Mouse (Mus musculus) thymus, adult 2 months (tissue): ENCODE data around the gene Rtn4rl1. TPM values are rescaled to one million over a fixed set of nuclear protein-coding genes. Genes with fewer than 3 reads are reported as not detected.

Experiments
- DNase-seq: peaks from one replicate; pipeline ENCODE4 v3.0.0; 2021
- H3K27ac ChIP-seq: fragments of 200-500 bp; 2 replicates; pipeline ENCODE4 v1.5.1; 2012; ENCODE audit warnings: low read length, control low read depth; ENCODE audit not compliant: control insufficient read depth, insufficient read depth
- H3K27me3 ChIP-seq: fragments of 200-500 bp; 2 replicates; pipeline ENCODE4 v1.6.1; 2012; ENCODE audit warnings: mild to moderate bottlenecking, low read length, moderate library complexity, mixed read lengths; ENCODE audit not compliant: control insufficient read depth, insufficient read depth
- H3K36me3 ChIP-seq: fragments of 200-500 bp; 2 replicates; pipeline ENCODE4 v1.6.1; 2012; ENCODE audit warnings: mild to moderate bottlenecking, low read length, moderate library complexity; ENCODE audit not compliant: control insufficient read depth, insufficient read depth
- H3K4me1 ChIP-seq: fragments of 200-500 bp; replicated peaks from 2 replicates; pipeline ENCODE4 v1.6.1; 2012; ENCODE audit warnings: low read length; ENCODE audit not compliant: control insufficient read depth, insufficient read depth
- H3K4me3 ChIP-seq: fragments of 200-500 bp; 2 replicates; pipeline ENCODE4 v1.5.1; 2012; ENCODE audit warnings: mild to moderate bottlenecking, low read length, control low read depth, moderate library complexity; ENCODE audit not compliant: control insufficient read depth, insufficient read depth
- CTCF ChIP-seq: fragments of 200-500 bp; IDR thresholded peaks from 2 replicates; pipeline ENCODE4 v1.5.1; 2012; ENCODE audit warnings: mild to moderate bottlenecking, control low read depth, low read length, moderate library complexity, borderline replicate concordance; ENCODE audit not compliant: control insufficient read depth, poor library complexity, insufficient read depth; ENCODE audit errors: extremely low read depth
- POLR2A ChIP-seq: fragments of 200-500 bp; IDR thresholded peaks from 2 replicates; pipeline ENCODE4 v1.6.1; 2012; ENCODE audit warnings: mild to moderate bottlenecking, low read length, control low read depth, moderate library complexity; ENCODE audit not compliant: control insufficient read depth, poor library complexity, insufficient read depth; ENCODE audit errors: extremely low read depth
- WGBS: fragments of 180-500 bp; shearing (Covaris S2); methylation state at CpG from one replicate; pipeline ENCODE4 v1.1.7; 2018; 5-methylcytosine and 5-hydroxymethylcytosine counted together
- polyA plus RNA-seq: library from polyadenylated mRNA; depleted of rRNA; stranded (reverse); fragments of >200 nt; gene quantifications from 2 replicates; pipeline ENCODE4 v1.2.3, GENCODE M21; 2012

Gene Rtn4rl1
- polyA plus RNA-seq, 1 experiment, result 15.3 TPM

- H3K36me3 ChIP-seq, result no peaks in the 10 kb centered on the region
- WGBS, result 95% methylated on average over 8 of the region's 8 CpGs
- TF ChIP-seq POLR2A (no peak), CTCF (no peak)
- H3K27me3 ChIP-seq, result no peaks in the 10 kb centered on the region
- no peak overlapping the region for H3K4me3 ChIP-seq
- DNase-seq, result no peak
- H3K27ac ChIP-seq, result no peak overlapping the region
- peaks cover 28% of the 10 kb centered on the region for H3K4me1 ChIP-seq
These were observed 53.0 kb downstream of the Rtn4rl1 start for GRCm38 (mm10) chr11:75246589-75246988.

GRCm38 (mm10) chr11:75247137-75247730 lies 53.7 kb downstream of the Rtn4rl1 start:
- no peaks in the 10 kb centered on the region for H3K27me3 ChIP-seq
- H3K4me1 ChIP-seq, result peaks cover 28% of the 10 kb centered on the region
- 95% methylated on average over 10 of the region's 10 CpGs for WGBS
- no peaks in the 10 kb centered on the region for H3K36me3 ChIP-seq
- no peak overlapping the region for H3K4me3 ChIP-seq
- TF ChIP-seq CTCF, result no peak
- TF ChIP-seq POLR2A, result no peak
- no peak for DNase-seq
- no peak overlapping the region for H3K27ac ChIP-seq

GRCm38 (mm10) chr11:75249588-75249987 lies 56.0 kb downstream of the Rtn4rl1 start:
- Histone ChIP-seq H3K4me1 (peaks cover 18% of the 10 kb centered on the region), H3K36me3 (no peaks in the 10 kb centered on the region), H3K27ac (no peak overlapping the region), H3K4me3 (no peak overlapping the region), H3K27me3 (no peaks in the 10 kb centered on the region)
- WGBS, result 95% methylated on average over 9 of the region's 9 CpGs
- DNase-seq, result no peak
- no peak for TF ChIP-seq POLR2A
- no peak for TF ChIP-seq CTCF

GRCm38 (mm10) chr11:75251006-75251512 lies 57.5 kb downstream of the Rtn4rl1 start:
- Histone ChIP-seq H3K4me3 (no peak overlapping the region), H3K27ac (no peak overlapping the region), H3K4me1 (peaks cover 11% of the 10 kb centered on the region), H3K36me3 (no peaks in the 10 kb centered on the region), H3K27me3 (no peaks in the 10 kb centered on the region)
- WGBS, result 93% methylated on average over 4 of the region's 4 CpGs
- TF ChIP-seq CTCF (no peak), POLR2A (no peak)
- no peak for DNase-seq

DNA sequence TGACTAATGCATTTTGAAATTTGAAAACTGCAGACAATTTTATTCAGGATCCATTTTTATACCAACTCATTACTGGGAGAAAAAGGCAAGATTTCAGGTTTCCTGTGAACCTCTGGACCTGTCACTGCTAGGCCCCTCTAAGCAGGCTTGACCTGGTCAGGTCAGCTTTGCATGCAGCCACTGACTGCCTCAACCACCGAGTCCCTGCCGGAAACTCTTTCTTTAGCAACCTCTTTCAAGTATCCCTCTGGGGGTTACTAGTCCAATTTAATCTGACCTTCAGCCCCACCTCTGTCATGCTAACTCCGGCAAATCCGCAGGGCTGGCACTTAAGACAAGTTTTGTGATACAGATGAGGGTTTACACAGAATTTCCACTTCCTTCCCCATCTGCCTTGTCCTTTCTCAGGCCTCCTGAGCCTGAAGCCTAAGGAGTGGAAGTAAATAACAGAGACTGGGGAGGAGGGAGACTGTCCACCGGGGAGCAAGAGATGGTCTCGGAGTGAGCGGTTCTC lies 58.0 kb downstream of the Rtn4rl1 start:
- WGBS, result 75% methylated on average over 7 of the region's 7 CpGs
- peaks cover 10% of the 10 kb centered on the region for H3K4me1 ChIP-seq
- no peak for TF ChIP-seq CTCF
- TF ChIP-seq POLR2A, result no peak

DNA sequence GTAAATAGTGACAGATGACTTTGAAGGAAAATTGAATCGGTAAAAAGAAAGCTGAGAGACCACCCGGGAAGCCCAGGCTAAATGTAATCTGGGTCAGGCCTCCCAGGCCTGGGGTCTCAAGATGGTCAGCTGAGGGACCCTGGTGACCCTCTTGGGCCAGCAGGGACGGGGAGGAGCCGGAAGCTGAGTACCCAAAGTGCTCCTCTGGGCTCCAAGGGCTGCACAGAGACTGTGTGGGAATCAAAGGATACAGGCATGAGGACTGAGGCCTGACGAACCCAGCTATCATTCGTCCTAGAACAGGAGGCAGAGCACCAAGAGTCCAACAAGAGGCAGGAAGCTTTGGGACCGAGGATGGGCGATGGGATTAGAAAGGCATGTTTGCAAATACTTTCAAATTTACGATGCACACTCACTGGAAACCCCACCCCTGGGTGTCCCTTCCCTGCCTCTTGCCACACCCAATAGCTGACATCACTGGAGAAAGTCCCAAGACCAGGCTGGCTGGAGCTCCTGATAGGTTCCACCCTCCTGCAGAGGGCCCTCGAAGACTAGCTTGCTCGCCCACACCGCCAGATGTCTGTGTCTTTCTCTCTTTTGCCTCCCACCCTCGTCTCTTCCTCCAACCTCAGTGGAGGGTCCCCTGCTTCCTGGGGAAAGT lies 60.8 kb downstream of the Rtn4rl1 start:
- no peak overlapping the region for H3K4me3 ChIP-seq
- DNase-seq, result peak; percentile 26
- no peak for TF ChIP-seq CTCF
- no peak for TF ChIP-seq POLR2A
- WGBS, result 64% methylated on average over 13 of the region's 13 CpGs
- no peaks in the 10 kb centered on the region for H3K36me3 ChIP-seq
- H3K27ac ChIP-seq, result no peak overlapping the region
- H3K4me1 ChIP-seq, result peaks cover 10% of the 10 kb centered on the region
- no peaks in the 10 kb centered on the region for H3K27me3 ChIP-seq

More for the DNA sequence above, 58.0 kb downstream of the Rtn4rl1 start:
- Histone ChIP-seq H3K27me3 (no peaks in the 10 kb centered on the region), H3K4me3 (no peak overlapping the region), H3K36me3 (no peaks in the 10 kb centered on the region), H3K27ac (no peak overlapping the region)
- DNase-seq, result no peak
